Mouse (Mus musculus): ENCODE measurements around the gene Egflam. TPM values are rescaled to one million over a fixed set of nuclear protein-coding genes. Genes with fewer than 3 reads are reported as not detected.

Gene Egflam
- polyA plus RNA-seq, 1 experiment = 32.7 TPM

DNA sequence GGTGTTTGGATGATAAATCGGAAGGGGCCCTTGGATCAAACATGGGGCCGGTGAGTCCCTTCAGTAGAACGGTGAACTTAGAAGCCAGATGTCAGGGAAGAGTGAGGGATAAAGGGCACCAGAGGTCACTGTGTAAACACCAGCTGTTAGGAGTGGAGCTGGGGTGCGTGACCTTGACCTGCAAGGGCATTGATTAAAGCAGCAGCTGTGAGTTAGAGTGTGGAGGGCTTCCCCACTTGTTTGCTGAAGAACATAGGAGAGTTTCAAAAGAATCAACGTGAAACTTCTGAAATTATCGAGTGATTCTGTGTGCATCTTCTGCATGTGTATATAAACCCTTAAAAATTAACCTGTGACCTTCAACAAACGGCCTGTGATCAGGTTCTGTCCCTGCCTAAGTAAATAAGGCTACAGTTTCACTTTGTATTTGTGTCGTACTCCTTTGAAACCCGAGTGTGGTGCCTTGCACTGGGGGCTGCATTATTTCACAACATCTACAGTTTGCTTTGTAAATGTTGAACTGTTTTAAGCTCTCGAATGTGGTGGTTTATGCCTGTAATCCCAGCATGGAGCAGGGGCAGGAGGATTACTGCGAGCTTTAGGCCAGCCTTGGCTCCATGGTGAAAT is 230.2 kb downstream of the Egflam start:
- DNase-seq = no peak
- Histone ChIP-seq H3K4me3 (replicated peaks; ENCODE audit: extremely low read depth, low read depth, low read length) (no peak overlapping the region), H3K4me1 (ENCODE audit: control insufficient read depth, insufficient read depth, low read length) (peaks cover 7% of the 10 kb centered on the region)
- TF ChIP-seq POLR2A (IDR thresholded peaks at IDR 0.05; ENCODE audit: borderline replicate concordance, extremely low read depth, low read depth, low read length) (no peak), CTCF (IDR thresholded peaks at IDR 0.05; ENCODE audit: insufficient read depth, low read length) (no peak)
- WGBS = 62% methylated on average over 11 of the region's 11 CpGs

DNA sequence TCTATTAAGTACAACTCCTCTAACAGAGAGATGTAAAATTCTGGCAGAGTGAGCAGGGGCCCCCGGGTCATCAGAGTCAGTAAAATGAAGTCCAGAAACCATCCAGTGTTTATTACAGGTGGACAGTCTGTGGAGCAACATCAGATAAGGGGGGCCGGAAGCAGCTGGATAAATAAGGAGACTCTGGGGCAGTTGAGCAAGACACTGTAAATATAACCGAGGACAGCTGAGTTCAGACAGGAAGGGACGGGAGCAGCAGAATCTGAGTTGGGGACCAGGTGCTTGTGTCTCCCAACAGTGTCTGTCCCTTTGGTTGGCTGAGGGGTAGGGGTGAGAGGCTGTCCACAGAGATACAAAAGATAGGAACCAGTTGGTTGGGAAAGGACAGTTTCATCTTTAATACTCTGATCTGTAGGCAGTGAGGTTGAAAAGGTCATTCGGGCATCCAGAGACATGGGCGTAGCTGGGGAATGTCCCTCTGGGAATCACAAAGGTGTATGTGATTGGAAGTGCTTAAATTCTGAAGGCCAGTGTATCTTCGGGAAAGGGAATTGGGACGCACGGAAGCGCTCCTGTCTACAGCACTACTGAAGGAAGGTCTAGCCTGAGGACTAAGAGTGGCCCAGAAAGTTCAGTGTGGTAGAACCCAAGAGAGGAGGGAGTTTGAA is 230.8 kb downstream of the Egflam start:
- H3K4me3 ChIP-seq (replicated peaks; ENCODE audit: extremely low read depth, low read depth, low read length) = no peak overlapping the region
- TF ChIP-seq CTCF (IDR thresholded peaks at IDR 0.05; ENCODE audit: insufficient read depth, low read length) (no peak), POLR2A (IDR thresholded peaks at IDR 0.05; ENCODE audit: borderline replicate concordance, extremely low read depth, low read depth, low read length) (no peak)
- peaks cover 5% of the 10 kb centered on the region for H3K4me1 ChIP-seq (ENCODE audit: control insufficient read depth, insufficient read depth, low read length)
- 71% methylated on average over 10 of the region's 10 CpGs for WGBS
- no peak for DNase-seq

DNA sequence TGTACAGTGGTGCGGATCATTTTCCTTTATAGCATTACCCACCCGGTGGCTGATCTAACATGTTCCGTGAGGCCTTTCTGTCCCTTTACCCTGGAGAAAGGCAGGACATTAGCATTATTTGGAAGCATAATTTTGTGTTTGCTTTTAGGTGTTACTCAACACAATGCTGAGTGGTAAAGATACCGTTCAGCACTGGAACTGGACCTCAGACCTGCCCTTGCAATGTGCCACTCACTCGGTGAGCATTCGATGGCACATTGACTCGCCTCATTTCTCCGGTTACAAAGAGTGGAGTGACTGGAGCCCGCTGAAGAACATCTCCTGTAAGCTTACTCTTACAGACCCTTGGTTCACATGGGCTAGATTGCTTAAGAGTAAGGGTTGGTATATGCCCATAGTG is 231.5 kb downstream of the Egflam start:
- DNase-seq = no peak
- TF ChIP-seq POLR2A (IDR thresholded peaks at IDR 0.05; ENCODE audit: borderline replicate concordance, extremely low read depth, low read depth, low read length) (no peak), CTCF (IDR thresholded peaks at IDR 0.05; ENCODE audit: insufficient read depth, low read length) (no peak)
- Histone ChIP-seq H3K4me1 (ENCODE audit: control insufficient read depth, insufficient read depth, low read length) (peaks cover 5% of the 10 kb centered on the region), H3K4me3 (replicated peaks; ENCODE audit: extremely low read depth, low read depth, low read length) (no peak overlapping the region)
- WGBS = 77% methylated on average over 9 of the region's 9 CpGs

DNA sequence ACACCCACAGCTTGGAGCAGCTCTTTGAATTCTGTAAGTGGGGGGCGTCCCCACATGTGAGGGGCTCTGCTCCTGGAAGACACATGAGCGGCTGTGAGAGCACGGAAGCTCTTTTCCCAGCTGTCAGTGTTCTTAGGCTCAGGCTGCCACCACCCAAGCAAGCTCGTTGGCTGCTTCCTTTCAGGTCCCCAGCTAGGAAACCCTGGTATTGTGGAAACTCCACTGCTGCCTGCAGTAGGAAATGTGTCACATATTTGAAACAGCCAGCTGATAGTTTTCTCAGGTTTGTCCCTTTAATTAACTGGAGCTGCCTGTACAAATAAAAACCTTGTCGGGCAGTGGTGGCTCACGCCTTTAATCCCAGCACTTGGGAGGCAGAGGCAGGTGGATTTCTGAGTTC is 234.3 kb downstream of the Egflam start:
- Histone ChIP-seq H3K4me3 (replicated peaks; ENCODE audit: extremely low read depth, low read depth, low read length) (no peak overlapping the region), H3K4me1 (ENCODE audit: control insufficient read depth, insufficient read depth, low read length) (peaks cover 5% of the 10 kb centered on the region)
- TF ChIP-seq CTCF (IDR thresholded peaks at IDR 0.05; ENCODE audit: insufficient read depth, low read length) = no peak
- no peak for TF ChIP-seq POLR2A (IDR thresholded peaks at IDR 0.05; ENCODE audit: borderline replicate concordance, extremely low read depth, low read depth, low read length)
- no peak for DNase-seq
- WGBS = 74% methylated on average over 6 of the region's 6 CpGs

DNA sequence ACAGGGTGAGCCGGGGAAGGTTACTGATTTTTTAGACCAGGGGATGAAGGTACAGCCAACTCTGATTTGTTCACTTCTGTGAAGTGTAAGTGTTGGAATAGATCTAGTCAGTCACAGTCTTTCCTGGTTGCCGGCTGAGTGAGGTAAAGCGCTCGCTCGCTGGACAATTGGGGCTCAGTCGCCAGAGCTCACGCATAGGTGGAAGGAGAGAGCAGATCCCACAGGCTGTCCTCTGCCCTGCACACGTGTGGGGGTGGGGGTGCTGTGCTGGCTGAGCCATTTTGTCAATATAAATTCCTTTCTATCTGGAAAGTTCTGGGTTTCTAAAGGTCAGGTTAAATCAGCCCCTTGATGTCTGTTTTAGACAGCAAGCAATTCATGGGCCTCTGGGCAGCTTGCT is 237.9 kb downstream of the Egflam start:
- no peaks in the 10 kb centered on the region for H3K4me1 ChIP-seq (ENCODE audit: control insufficient read depth, insufficient read depth, low read length)
- 91% methylated on average over 8 of the region's 8 CpGs for WGBS
- no peak overlapping the region for H3K4me3 ChIP-seq (replicated peaks; ENCODE audit: extremely low read depth, low read depth, low read length)
- DNase-seq = no peak
- TF ChIP-seq POLR2A (IDR thresholded peaks at IDR 0.05; ENCODE audit: borderline replicate concordance, extremely low read depth, low read depth, low read length) = no peak

DNA sequence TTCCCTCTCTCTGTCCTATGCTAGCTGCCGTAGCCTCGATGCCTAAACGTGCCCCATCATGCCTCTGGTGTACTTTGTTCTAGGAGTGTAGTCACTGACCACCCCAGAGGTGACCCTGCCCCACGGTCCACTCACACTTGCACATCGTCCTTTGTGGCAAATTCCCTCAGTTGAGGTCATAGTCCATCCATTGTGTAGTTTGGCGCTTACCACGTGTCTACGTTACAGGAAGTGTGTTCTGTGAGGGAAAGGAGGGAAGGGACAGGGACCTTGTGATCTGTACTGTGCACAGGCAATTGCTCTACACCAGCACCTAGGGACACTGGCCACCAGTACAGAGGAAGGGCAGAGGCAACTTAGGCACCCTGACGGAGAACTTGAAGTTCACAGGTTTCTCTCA is 238.3 kb downstream of the Egflam start:
- no peak overlapping the region for H3K4me3 ChIP-seq (replicated peaks; ENCODE audit: extremely low read depth, low read depth, low read length)
- no peaks in the 10 kb centered on the region for H3K4me1 ChIP-seq (ENCODE audit: control insufficient read depth, insufficient read depth, low read length)
- TF ChIP-seq CTCF (IDR thresholded peaks at IDR 0.05; ENCODE audit: insufficient read depth, low read length) (no peak), POLR2A (IDR thresholded peaks at IDR 0.05; ENCODE audit: borderline replicate concordance, extremely low read depth, low read depth, low read length) (no peak)
- WGBS = 84% methylated on average over 9 of the region's 9 CpGs
- DNase-seq = no peak

DNA sequence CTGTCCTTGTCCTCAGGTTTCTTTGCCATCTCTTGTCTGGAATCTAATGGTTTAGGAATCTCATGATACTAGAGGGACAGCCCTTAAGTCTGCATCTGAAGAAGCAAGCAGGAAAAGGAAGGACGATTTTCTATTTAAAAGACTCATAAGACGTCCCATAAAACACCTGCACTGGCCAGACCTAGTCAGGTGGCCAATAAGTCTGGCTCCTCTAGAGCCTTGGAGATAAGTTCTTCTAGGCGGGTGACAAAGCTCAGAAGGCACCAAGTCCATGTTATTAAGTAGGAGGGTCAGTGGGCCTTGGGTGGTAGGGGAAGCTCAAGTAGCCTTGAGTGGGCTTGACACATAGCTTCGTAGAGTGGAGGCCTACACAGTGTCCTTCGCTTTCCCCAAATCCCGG is 240.5 kb downstream of the Egflam start:
- DNase-seq = no peak
- 92% methylated on average over 6 of the region's 6 CpGs for WGBS
- Histone ChIP-seq H3K4me1 (ENCODE audit: control insufficient read depth, insufficient read depth, low read length) (peaks cover 4% of the 10 kb centered on the region), H3K4me3 (replicated peaks; ENCODE audit: extremely low read depth, low read depth, low read length) (no peak overlapping the region)
- TF ChIP-seq POLR2A (IDR thresholded peaks at IDR 0.05; ENCODE audit: borderline replicate concordance, extremely low read depth, low read depth, low read length) (no peak), CTCF (IDR thresholded peaks at IDR 0.05; ENCODE audit: insufficient read depth, low read length) (no peak)
